Mouse (Mus musculus) adrenal gland, adult 2 months (tissue): ENCODE results near the gene 1700123O20Rik. TPM values are rescaled to one million over a fixed set of nuclear protein-coding genes. Genes with fewer than 3 reads are reported as not detected.

Source experiments
- DNase-seq: peaks from one replicate; pipeline ENCODE4 v3.0.0; 2021
- long read RNA-seq: library from polyadenylated mRNA; stranded (forward); transcript quantifications from one replicate; pipeline ENCODE4 v2.0.0, GENCODE M21; 2021
- polyA plus RNA-seq: library from polyadenylated mRNA; depleted of rRNA; stranded (reverse); fragments of >200 nt; gene quantifications from 2 replicates; pipeline ENCODE4 v1.2.3, GENCODE M21; 2012; rRNA removed
- total RNA-seq, 2 experiments: library from RNA; stranded (reverse); gene quantifications; 2 replicates each; pipeline ENCODE4 v1.2.3; 2021

The 1700123O20Rik gene
- 10 to 100 TPM; 39.8 to 41.7 TPM for total RNA-seq
- 52.7 and 81.0 TPM in 2 replicates for polyA plus RNA-seq
- long read RNA-seq, transcript 1700123O20Rik-201 (2 exons, 1,843 nt) = major isoform, 62 of 68 reads
- long read RNA-seq, partial matches to known transcripts = 0 of 68 reads
- long read RNA-seq, other reads (novel, unspliced or antisense) = 5 of 68 reads

DNA sequence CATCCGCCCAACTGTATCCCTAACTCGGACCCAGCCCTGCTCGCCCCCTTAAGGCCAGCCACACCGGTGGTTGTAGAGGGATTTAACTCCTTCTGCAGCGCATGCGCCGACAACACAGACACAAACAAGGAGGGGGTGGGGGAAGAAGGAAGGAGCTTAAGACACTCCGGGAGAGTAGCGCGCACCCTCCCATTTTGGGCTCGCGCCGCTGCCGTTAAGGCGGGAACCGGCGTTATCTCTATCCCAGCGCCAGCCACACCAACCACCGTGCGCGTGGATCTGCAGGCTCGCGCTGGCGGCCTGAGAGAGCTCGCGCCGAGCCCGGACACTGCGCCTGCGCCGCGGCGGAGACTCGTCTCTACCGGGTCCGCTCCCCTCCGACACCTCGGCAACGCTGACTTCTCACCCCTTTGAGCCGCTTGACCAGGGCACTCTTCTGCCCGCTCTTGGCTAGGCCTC, at the start of gene 1700123O20Rik:
Gene 1700123O20Rik, plus strand, starts transcription at position 154 of the 459 bp plus-strand sequence.
- no peak for DNase-seq

DNA sequence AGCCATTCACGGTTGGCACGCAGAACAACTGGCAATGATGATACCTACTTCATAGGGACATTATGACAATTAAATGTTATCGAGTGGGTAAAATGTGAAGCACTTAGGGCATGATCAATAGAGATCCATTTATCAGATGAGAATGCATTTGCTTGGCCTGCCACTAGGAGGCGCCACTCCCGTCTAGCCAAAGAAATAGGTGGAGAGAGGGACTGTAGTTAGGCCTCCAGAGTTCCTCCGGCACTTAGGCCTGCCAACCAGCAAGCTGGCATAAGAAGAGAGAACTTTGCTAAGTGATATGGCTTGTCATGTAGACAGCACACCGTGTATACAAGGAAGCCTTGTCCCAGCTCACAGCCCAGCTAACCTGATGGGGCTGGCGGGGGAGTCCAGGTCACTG, 49.1 kb upstream of the 1700123O20Rik start:
- no peak for DNase-seq

DNA sequence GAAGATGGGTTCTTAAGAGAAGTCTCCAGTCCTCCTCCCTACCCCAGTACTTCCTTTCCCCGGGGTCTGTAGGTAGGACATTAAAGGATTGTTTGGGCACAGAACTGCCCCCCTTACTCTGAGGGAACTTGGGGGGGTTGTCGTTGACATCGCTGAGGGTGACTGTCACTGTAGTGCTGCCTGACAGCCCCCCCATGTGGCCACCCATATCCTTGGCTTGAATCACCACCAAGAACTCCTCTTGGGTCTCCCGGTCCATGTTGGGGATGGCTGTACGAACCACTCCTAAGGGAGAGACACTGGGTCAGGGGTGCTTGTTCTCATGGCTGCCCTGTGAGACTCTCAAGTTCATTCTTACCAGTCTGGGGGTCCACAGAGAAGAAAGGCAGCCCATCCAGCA, 47.8 kb upstream of the 1700123O20Rik start:
- no peak for DNase-seq

DNA sequence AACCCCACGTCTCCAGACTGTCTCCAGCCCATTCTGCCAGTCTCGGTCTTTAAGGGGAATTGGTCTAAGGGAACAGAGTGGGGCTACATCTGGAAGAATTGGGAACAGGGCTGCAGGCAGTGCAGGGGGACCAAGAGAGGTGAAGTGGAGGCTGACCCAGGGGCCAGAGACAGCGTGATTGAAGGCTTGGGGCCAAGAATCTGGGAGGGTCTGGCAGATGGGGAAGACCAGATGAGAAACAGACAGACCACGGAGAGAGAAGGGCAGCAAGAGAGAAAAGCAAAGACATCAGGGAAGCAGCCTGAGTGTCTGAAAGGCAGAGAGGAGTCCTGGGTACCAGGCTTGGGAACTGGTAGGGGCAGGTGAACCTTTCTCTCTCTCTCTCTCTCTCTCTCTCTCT, 45.9 kb upstream of the 1700123O20Rik start:
- no peak for DNase-seq

DNA sequence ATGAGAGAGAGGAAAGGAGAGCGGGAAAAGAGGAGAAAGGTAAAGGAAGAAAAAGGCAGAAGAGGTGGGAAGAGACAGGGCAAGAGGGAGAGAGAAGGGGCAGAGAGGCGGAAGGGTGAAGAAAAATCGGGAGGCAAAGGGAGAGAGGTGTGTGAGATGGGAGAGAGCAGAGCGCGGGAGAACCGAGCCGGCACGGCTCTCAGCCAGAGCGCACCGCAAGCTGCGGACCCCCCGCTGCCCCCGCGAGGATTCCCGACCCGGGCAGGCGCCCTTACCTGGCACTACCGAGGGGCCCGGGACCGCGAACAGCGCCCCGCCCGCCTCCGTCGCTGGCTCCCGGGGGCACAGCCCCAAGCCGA, 45.1 kb upstream of the 1700123O20Rik start, which contains the start of gene Gm17606:
Gene Gm17606, plus strand, starts transcription at position 7 of the 359 bp plus-strand sequence.
- DNase-seq = no peak

DNA sequence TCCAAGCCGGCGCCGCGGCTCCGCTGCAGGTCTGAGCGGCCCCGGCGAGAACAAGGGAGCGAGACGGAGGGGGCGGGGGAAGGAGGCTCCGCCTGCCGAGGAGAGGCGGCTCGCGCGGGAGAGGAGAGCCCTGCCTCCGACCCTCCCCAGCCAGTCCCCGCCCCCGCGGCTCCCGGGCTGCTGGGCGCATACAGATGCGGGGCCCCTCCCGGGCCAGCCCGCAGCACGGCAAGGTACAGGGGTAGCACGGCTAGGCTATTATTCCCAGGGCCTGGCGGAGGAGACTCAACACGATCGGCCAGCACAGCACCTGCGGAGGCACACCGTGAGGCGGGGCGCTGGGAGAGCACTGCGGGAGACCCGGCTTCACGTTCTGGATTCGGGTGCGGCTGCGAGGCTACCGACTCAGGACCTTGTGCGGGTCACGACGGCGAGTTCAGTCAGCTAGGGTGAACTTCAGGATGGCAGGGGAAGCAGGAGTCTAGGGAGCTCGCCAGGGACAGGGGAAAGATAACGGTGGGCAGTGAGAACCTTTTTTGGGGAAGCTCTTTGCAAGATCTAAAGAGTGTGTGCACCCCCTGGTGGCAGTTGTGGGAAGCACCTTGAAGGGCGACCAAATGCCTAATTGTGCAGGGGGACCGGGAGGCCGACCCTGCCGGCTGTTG, 44.6 kb upstream of the 1700123O20Rik start, which contains the start of gene Cdh24:
Gene Cdh24, minus strand, starts transcription at position 60 of the 665 bp plus-strand sequence.
- peak; percentile 95 for DNase-seq

DNA sequence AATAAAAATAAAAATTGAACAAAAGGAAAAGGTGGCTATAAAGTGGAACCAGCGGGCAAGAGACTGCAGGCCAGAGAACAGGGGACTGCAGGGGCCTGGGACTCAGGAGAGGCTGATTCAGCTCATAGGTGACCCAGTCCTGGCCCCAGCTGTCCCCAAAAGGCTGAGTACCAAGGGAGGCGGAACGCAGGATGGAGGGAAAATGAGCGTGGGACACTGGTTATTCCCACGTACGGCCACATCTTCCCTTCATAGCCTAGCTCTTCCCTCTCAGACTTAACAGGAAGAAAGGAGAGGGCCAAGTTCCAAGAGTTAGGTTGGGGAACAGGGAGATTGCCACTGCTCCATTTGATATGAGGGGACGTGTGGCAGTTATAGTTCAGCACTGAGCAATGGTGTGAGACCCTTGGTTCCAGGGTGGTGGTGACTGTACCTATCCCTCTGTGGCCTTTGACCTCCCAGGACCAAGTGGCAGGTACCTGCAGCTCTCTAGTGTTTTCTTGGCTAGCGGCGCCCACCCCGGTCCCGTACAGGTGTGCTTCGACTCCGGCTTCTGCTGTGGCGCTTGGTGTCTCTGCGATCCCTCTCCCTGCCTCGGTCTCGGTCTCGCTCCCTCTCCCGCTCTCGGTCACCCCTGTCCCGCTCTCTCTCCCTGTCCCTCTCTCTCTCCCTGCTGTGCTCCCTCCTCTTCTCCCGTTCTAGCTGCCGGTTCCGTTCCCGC, 43.6 kb upstream of the 1700123O20Rik start:
- DNase-seq = no peak

DNA sequence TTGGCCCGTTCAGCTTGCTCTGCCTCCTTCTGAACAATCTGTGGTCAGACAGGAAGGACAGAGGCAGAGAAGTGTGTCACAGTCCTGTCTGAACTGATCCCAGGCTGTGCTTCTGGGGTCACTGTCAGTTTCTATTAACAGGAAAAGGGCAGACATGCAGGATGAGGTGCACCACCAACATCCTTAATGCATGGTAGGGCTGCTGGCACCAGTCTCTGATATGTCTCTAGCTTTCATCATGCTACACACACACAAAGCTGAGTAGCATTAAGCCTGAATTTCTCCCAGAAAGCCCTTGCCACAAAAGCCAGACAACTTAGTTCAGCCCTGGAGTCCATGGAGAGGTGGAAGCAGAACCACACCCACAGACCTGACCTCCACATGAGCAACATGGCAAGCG, 43.0 kb upstream of the 1700123O20Rik start:
- DNase-seq = no peak

DNA sequence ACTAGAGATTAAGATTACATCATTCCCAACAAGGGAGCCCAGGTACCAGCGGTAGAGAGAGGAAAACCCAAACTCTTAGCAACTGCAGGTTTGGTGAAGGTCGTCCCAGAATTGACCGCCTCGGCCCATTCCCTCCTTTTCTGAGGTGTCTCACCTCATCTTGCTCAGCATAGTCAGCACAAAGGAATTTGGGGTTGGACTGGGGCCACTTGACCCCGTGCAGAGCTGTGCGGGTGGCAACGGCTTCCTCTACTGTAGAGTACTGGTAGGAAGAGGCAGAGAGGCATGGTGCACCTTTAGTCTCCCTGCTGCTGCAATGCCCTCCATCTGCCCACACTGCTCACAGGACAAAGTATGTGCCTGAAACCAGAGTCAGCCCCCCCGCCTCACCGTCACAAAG, 41.7 kb upstream of the 1700123O20Rik start:
- DNase-seq = peak; percentile 61

DNA sequence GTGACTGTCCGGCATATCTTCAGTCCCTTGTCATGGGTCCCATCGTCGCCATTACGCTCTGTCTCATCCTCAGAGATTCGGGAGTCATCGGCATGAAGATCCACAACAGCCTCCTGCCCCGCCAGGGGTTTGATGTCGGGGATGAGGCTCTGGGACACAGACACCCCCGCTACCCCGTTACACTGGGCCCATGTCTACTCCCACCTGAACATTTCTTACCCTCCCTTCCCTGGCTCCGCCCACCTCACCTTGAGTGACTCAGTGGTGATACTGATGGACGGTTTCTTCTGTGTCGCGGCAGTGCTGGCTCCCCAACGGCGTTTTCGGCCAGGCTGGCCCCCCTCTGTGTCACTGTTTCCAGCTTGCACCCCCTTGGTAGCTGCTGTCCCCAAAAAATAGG, 39.6 kb upstream of the 1700123O20Rik start:
- no peak for DNase-seq

DNA sequence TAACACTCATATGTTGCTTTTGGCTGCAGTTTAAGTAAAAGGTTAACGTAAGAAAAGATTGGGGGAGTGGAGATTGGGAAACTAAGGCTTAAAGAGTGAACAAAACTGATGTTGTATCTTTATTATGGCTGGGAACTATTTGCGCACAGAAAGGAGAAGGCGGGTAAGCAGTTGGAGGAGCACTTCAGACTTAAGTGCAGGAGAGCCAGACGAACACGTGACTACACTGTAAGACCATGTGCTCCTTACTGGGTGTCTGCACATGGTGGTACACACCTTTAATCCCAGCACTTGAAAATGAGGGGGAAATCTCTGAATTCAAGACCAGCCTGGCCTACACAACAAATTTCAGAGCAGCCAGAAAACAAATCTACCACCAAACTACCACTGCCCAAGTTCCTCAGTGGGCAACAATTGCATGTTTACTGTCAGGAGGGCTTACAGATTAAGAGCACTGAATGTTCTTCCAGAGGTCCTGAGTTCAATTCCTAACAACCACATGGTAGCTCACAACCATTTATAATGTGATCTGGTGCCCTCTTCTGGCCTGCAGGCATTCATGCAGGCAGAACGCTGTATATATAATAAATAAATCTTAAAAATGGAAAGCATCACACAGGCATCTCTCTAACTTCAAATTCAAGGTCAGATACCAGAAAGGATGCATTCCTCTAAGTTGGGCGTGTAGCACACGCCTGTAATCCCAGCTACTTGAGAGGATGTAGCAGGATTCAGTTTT, 38.9 kb upstream of the 1700123O20Rik start:
- DNase-seq = no peak

DNA sequence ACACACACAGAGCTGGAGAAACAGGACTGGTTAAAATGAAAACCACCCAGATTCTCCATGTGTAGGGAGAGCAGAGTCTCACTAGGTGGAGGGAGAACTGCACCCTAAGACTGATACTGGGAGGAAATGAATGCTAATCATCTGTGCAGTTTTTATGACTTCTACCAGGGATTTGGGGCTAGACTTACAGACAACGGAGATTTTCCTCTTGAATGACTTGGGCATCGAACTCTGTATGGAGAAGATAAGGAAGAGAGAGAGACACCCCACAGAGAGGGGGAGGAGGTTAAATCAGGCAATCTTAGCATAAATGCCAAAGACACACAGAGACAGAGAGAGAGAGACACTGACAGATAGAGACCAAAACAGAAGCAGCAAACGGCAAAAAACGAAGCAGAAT, 38.1 kb upstream of the 1700123O20Rik start:
- DNase-seq = no peak

DNA sequence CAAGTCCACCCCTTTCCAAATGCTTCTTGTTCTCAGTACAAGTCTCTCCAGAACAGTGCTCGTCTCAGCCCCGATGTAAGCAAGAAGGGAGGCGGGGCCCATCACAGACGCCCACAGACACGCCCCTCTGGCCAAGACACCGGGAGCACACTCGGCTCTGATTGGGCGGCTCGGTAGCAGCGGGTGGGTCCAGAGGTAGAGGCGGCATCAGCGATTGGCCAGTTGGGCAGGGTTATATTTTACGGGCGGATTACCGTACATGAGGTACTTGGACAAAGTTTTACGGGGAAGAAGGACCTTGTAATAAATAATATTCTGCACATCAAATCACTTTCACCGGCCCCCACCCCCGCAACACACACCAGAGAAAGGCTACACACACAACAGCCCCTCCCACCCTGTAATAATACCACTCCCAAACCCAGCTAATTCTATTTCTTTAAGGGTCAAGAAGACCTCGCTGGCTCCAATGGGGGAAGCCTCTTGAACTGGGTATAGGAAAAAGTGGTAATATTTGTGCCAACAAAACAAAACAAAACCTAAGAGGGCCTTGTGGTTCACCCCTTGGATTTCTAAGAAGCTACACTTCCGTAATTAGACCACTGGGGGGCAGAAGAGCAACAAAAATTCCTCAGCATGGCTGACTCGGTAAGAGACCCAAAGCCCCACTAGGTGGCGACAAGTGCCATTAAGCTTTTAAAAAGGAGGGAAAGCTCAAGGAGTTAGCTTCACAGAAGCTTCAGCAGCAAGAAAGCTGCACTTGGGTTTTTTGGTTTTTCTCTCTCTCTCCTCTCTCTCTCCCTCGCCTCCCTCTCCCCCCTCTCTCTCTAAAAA, 35.2 kb upstream of the 1700123O20Rik start:
- peak; percentile 86 for DNase-seq

DNA sequence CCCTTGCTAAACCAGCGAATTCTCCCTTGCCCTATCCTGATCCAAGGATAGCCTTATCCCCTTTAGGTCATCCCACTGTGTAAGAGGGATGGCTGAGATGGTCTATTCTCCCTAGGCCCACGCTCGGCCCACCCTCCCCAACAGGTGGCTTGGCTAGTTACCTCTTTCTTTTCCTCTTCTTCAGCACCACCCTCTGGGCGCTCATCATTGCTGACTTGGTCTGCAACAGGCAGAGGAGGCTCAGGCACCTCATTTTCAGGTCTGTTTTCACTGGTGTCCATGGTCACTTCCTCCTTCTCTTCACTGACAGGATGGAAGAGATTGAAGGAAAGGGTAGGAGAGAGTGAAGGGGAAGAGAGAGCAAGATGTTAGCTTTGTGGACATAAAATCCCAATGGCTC, 34.5 kb upstream of the 1700123O20Rik start:
- DNase-seq = no peak

DNA sequence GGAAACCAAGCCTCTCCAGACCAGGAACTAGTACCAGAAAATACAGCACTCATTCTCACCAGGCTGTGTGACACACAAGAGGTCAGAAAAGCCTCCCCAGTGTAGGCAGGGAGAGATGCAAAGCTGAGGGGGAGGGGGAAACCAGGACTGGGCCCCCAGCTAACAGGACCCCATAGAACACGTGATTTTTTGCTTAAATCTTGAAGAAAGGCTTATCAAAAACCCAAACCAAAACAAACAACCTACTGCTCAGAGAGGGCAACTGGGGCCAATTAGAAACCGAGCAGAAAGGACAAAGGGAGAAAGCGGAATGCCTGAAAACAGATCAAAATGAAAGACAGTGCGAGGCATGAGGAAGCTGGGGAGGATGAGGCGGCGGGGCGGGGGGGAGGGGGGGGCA, 33.2 kb upstream of the 1700123O20Rik start:
- no peak for DNase-seq

DNA sequence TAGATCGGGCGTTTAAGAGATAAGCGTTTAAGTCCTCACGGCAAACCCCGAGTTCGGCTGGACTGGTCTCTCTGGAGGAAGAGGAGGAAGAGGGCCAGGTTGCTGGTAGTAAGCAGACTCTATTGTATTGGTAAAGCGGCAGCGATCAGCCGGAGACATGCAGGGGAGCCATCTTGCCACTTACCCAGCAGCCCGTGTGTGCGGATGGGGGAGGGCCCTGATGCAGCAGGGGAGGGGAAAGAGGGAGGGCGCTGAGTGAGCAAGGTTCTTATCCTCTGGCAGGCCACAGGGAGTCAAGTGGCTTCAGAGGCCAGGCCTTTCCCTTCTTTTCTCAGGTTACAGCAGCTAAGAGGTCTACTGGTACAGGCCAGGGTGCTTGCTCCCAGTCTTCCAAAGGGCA, 32.5 kb upstream of the 1700123O20Rik start:
- DNase-seq = peak; percentile 94

DNA sequence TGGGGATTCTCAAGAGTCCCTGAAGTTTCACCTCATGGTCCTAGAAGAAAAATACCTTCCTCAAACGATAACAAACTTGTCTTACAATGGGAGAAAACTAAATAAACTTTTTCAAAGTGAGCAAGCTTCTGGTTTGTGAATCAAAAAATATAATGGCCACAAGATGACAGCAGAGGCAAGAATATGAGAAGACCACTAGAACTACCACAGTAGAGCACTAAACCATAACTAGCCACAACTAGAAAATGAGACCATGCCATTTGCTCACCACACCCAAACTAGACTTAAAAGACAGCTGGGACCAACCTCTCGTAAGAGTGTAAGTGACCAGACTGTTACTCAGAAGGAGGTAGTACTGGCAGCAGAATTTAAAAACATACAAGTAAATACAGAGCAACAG, 26.0 kb upstream of the 1700123O20Rik start:
- no peak for DNase-seq

DNA sequence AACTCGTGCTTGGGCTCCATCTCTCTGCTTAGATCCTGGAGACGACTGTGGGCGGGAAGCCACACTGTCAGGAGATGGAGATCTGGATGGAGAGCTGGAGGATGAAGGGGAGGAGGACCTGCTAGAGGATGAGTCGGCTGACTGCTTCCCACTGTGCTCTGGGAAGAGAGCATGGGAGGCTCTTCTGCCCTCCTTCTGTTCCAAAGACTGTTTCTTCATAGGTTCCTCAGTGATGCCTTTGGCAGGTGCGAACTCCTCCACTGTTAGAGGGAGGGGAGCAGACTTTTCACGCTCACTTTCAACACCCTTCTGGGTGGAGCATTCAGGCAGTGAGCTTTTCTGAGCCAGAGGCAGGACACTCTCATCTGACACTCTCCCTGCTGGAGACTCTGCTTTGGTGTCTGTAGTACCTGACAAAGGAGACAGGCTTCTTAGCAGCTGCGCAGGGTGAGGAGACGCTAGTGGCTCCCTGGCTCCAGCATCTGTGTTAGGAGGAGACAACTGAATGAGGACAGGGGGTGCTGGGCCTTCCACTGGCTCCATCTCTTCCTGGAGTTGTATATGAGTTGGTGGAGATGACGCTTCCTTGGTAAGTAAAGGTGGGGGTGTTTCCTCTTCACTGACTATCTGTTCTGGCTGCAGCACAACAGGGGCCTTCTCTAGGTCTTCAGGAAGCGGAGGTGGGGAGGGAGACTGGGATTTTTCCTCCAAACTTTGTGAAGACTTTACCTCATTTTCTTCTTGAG, 21.4 kb upstream of the 1700123O20Rik start:
- no peak for DNase-seq

DNA sequence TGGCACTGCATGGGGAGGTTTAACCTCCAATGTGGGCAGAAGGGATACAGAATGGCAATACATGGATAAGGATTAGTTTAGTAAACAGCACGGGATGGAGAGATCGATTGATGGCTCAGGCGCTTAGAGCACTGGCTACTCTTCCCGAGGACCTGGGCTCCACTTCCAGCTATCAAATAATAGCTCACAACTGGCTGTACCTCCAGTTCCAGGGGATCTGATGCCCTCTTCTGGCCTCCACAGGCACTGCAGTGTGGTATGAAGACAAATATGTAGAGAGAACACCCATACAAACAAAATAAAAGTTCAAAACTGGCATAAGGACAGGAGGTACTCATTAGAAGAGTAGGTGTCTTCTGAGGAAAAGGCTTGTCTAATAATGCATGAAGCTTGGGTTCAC, 16.6 kb upstream of the 1700123O20Rik start:
- peak; percentile 58 for DNase-seq

DNA sequence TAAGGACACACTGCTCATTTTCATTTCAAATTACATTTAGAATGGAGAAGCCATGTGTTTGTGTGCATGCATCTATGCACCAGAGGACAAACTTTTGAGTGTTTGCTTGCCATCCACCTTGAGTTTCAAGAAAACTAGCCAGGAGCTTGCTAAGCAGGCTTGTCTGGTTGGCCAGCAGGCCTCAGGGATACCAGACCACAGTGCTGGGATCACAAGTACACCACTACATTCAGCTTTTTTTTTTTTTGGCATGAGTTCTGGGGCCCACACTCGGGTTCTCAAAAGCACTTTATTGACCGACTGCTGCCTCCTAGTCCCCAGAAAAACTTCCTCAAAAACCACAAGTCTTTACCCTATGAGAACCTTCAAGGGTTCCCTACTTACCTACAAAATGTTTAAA, 11.7 kb upstream of the 1700123O20Rik start:
- no peak for DNase-seq

DNA sequence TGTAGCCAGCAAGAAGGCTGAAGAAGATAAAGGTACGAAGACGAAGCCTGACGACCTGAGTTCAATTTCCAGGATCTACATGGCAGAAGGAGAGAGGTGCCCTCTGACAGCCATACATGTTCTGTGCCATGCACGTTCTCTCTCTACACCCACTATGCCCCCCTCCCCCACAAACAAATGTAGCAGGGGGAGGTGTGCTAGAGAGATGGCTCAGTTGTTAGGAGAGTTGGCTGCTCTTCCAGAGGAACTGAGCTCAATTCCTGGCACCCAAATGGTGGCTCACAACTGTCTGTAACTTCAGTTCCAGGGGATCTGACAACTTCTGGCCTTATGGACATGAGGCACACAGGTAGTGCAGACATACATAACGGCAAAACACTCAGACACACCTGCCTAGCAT, 9.7 kb upstream of the 1700123O20Rik start:
- DNase-seq = no peak
